Mouse (Mus musculus) C2C12 (cell line): ENCODE measurements around the gene Mef2d. TPM values are rescaled to one million over a fixed set of nuclear protein-coding genes. Genes with fewer than 3 reads are reported as not detected.

Experiments used
- H3K27me3 ChIP-seq: one replicate; pipeline ENCODE4 v1.6.1; 2011; ENCODE audit not compliant: control insufficient read depth, insufficient read depth, insufficient read length
- H3K36me3 ChIP-seq: one replicate; pipeline ENCODE4 v1.6.1; 2011; ENCODE audit not compliant: control insufficient read depth, insufficient read depth
- H3K4me3 ChIP-seq: one replicate; pipeline ENCODE4 v1.5.1; 2011; ENCODE audit warnings: mild to moderate bottlenecking, control low read depth; ENCODE audit not compliant: poor library complexity, insufficient read depth, severe bottlenecking
- H3K79me2 ChIP-seq: one replicate; pipeline ENCODE4 v1.6.1; 2011; ENCODE audit not compliant: control insufficient read depth, insufficient read depth
- H3K79me3 ChIP-seq: one replicate; pipeline ENCODE4 v1.6.1; 2011; ENCODE audit warnings: low read depth, control low read depth
- H3ac ChIP-seq: one replicate; pipeline ENCODE3; 2011; ENCODE audit warnings: low read depth; ENCODE audit not compliant: control insufficient read depth, insufficient read length
- CEBPB ChIP-seq: IDR thresholded peaks from one replicate; pipeline ENCODE4 v1.6.1; 2011; ENCODE audit warnings: low read depth, mild to moderate bottlenecking, control low read depth, moderate library complexity
- CTCF ChIP-seq: IDR thresholded peaks from one replicate; pipeline ENCODE4 v1.5.1; 2011; ENCODE audit not compliant: control insufficient read depth, insufficient read depth, insufficient read length
- FOSL1 ChIP-seq: IDR thresholded peaks from one replicate; pipeline ENCODE4 v1.8.0; 2011; ENCODE audit warnings: mild to moderate bottlenecking, low read length; ENCODE audit not compliant: poor library complexity, insufficient read depth, severe bottlenecking
- MAX ChIP-seq: IDR thresholded peaks from one replicate; pipeline ENCODE4 v1.6.1; 2011; ENCODE audit warnings: mild to moderate bottlenecking, control low read depth
- MYOD1 ChIP-seq: IDR thresholded peaks from one replicate; pipeline ENCODE4 v1.6.1; 2011; ENCODE audit warnings: low read depth; ENCODE audit not compliant: control insufficient read depth, insufficient read length
- MYOG ChIP-seq: IDR thresholded peaks from one replicate; pipeline ENCODE4 v1.6.1; 2011; ENCODE audit not compliant: control insufficient read depth, insufficient read length; ENCODE audit errors: extremely low read depth
- USF1 ChIP-seq: IDR thresholded peaks from one replicate; pipeline ENCODE4 v1.6.1; 2011; ENCODE audit warnings: low read depth, mild to moderate bottlenecking, control low read depth, moderate library complexity
- polyA plus RNA-seq: library from polyadenylated mRNA; unstranded; fragments of >200 nt; fragmentation: generic; extraction: Trizol; gene quantifications from one replicate; pipeline ENCODE4 v1.2.1, GENCODE M21; 2012; ENCODE audit warnings: missing spikeins

The Mef2d gene
- polyA plus RNA-seq, 1 experiment, result 35.3 TPM

GRCm38 (mm10) chr3:88178986-88179385 is 36.8 kb downstream of the Mef2d start:
- Histone ChIP-seq H3K4me3 (no peak overlapping the region), H3ac (no peak overlapping the region), H3K36me3 (peaks cover 5% of the 10 kb centered on the region), H3K79me2 (no peaks in the 10 kb centered on the region), H3K27me3 (peaks cover 6% of the 10 kb centered on the region), H3K79me3 (no peaks in the 10 kb centered on the region)
- TF ChIP-seq FOSL1 (no peak), MYOD1 (no peak), CEBPB (no peak), USF1 (no peak), MYOG (no peak), CTCF (no peak), MAX (no peak)

DNA sequence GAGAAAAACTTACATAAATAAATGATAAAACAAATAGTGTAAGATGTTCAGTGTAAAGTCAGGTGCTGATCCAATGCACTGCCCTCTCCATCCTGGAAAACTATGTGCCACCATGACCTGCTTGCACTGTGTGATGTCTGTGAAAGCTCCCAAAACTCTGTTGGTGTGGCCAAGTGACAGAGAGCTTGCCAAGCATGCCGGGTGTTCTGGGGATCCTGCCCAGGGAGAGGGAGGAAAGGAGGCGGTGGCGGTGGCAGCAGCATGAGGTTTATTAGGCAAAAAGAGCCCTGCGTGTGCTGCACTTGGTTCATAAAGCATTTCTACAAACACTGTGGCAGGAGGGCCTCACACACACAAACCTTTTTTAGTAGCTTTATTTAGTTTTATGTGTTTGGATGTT is 39.2 kb downstream of the Mef2d start:
- Histone ChIP-seq H3K4me3 (no peak overlapping the region), H3K79me3 (no peaks in the 10 kb centered on the region), H3ac (no peak overlapping the region), H3K27me3 (peaks cover 10% of the 10 kb centered on the region), H3K36me3 (no peaks in the 10 kb centered on the region), H3K79me2 (no peaks in the 10 kb centered on the region)
- no peak for TF ChIP-seq FOSL1
- TF ChIP-seq MAX, result no peak
- TF ChIP-seq CTCF, result no peak
- no peak for TF ChIP-seq USF1
- TF ChIP-seq MYOG, result no peak
- no peak for TF ChIP-seq MYOD1
- no peak for TF ChIP-seq CEBPB

DNA sequence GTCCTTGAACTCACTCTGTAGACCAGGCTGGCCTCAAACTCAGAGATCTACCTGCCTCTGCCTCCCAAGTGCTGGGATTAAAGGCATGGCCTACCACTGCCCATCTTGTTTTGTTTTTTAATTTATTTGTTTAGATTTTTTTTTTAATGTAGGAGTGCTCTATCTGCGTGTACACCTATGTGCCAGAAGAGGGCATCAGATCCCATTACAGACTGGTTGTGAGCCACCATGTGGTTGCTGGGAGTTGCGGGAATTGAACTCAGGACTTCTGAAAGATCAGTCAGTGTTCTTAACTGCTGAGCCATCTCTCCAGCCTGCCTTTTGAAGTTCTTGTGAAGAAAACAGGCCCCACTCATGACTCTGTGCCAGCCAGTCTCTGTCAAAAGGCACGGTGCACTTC is 44.3 kb downstream of the Mef2d start:
- no peak overlapping the region for H3ac ChIP-seq
- no peaks in the 10 kb centered on the region for H3K79me2 ChIP-seq
- no peak for TF ChIP-seq MYOG
- TF ChIP-seq MAX, result no peak
- TF ChIP-seq MYOD1, result no peak
- TF ChIP-seq CTCF, result no peak
- TF ChIP-seq USF1, result no peak
- no peak for TF ChIP-seq CEBPB
- no peak for TF ChIP-seq FOSL1
- H3K27me3 ChIP-seq, result peaks cover 14% of the 10 kb centered on the region
- no peak overlapping the region for H3K4me3 ChIP-seq
- no peaks in the 10 kb centered on the region for H3K79me3 ChIP-seq
- H3K36me3 ChIP-seq, result no peaks in the 10 kb centered on the region

- no peaks in the 10 kb centered on the region for H3K79me3 ChIP-seq
- no peaks in the 10 kb centered on the region for H3K79me2 ChIP-seq
- no peak overlapping the region for H3ac ChIP-seq
- H3K36me3 ChIP-seq, result no peaks in the 10 kb centered on the region
- TF ChIP-seq MYOD1 (no peak), USF1 (no peak), MYOG (no peak), MAX (no peak), CEBPB (no peak), FOSL1 (no peak), CTCF (no peak)
- H3K4me3 ChIP-seq, result no peak overlapping the region
- H3K27me3 ChIP-seq, result peaks cover 25% of the 10 kb centered on the region
Observed at GRCm38 (mm10) chr3:88191146-88191545, 49.0 kb downstream of the Mef2d start.

DNA sequence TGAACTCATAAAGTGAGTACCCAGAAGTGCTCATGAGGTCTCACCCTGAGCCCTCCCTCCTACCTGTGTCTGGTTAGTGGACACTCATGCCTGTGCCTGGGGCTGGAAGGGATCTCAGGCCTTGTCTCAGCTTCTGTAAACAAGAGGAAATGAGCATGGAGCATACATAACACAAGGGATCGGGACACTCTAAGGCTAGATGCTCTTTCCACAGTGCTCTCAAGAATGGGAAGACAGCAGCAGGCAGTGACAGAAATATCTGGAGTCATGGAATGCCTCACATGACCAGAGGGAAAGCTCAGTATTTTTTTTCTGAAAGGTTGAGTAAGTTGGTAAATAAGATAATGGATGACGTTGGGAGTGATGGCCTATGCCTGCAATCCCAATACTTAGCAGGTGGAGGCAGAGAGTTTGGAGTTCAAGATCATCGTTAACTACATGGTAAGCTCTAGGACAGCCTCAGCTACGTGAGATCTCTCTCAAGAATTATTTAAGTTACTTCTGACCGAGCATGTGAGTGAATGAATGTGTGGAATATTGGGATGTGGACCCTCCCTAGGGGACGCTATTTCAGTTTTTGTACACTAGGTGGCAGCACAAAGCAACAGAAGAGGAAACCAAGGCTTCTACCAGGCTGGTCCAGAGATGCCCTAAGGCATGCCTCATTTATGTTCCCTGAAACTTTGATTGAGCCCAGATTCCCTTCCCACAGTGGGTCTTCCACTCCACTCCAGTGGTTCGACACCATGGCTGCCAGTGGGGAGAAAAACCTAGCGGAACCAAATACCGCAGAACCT is 49.8 kb downstream of the Mef2d start:
- Histone ChIP-seq H3ac (no peak overlapping the region), H3K4me3 (no peak overlapping the region), H3K79me3 (no peaks in the 10 kb centered on the region), H3K27me3 (peaks cover 33% of the 10 kb centered on the region), H3K36me3 (no peaks in the 10 kb centered on the region), H3K79me2 (no peaks in the 10 kb centered on the region)
- TF ChIP-seq FOSL1, result no peak
- peak; percentile 38 for TF ChIP-seq CTCF
- no peak for TF ChIP-seq MYOG
- TF ChIP-seq MYOD1, result no peak
- TF ChIP-seq MAX, result no peak

GRCm38 (mm10) chr3:88197741-88198504 is 55.8 kb downstream of the Mef2d start:
- peaks cover 84% of the 10 kb centered on the region for H3K27me3 ChIP-seq
- TF ChIP-seq FOSL1 (no peak), CEBPB (no peak), MAX (no peak), MYOD1 (no peak)

More at GRCm38 (mm10) chr3:88197741-88198504, 55.8 kb downstream of the Mef2d start:
- Histone ChIP-seq H3K4me3 (no peak overlapping the region), H3K36me3 (no peaks in the 10 kb centered on the region), H3K79me3 (no peaks in the 10 kb centered on the region), H3K79me2 (no peaks in the 10 kb centered on the region), H3ac (no peak overlapping the region)
